Mouse (Mus musculus): Measurements from ENCODE around the gene Emc8.

Emc8 gene

GRCm38 (mm10) chr8:120647532-120647931 lies 20.8 kb downstream of the Emc8 start, which contains the start of gene 1190005I06Rik:
1190005I06Rik (minus strand) TSS chr8:120647632.
- in situ Hi-C loops (cut with MseI, MboI), result no loop called here

GRCm38 (mm10) chr8:120644663-120645062 lies 23.7 kb downstream of the Emc8 start:
- in situ Hi-C loops (cut with MseI, MboI), result no loop called here

- in situ Hi-C loops (cut with MseI, MboI), result no loop called here
These were observed 26.2 kb downstream of the Emc8 start for GRCm38 (mm10) chr8:120642031-120642662.

GRCm38 (mm10) chr8:120641245-120641644 lies 27.1 kb downstream of the Emc8 start:
- in situ Hi-C loops (cut with MseI, MboI), result no loop called here

- in situ Hi-C loops (cut with MseI, MboI), result no loop called here
These were observed 34.0 kb downstream of the Emc8 start for GRCm38 (mm10) chr8:120634329-120634839.

GRCm38 (mm10) chr8:120633665-120634271 lies 34.6 kb downstream of the Emc8 start:
- in situ Hi-C loops (cut with MseI, MboI), result no loop called here

GRCm38 (mm10) chr8:120632969-120633664 lies 35.3 kb downstream of the Emc8 start:
- in situ Hi-C loops (cut with MseI, MboI), result no loop called here

GRCm38 (mm10) chr8:120631441-120632375 lies 36.7 kb downstream of the Emc8 start:
- in situ Hi-C loops (cut with MseI, MboI), result no loop called here

- in situ Hi-C loops (cut with MseI, MboI), result no loop called here
These were observed 37.5 kb downstream of the Emc8 start for GRCm38 (mm10) chr8:120630848-120631247.

GRCm38 (mm10) chr8:120630031-120630430 lies 38.3 kb downstream of the Emc8 start:
- in situ Hi-C loops (cut with MseI, MboI), result no loop called here

- in situ Hi-C loops (cut with MseI, MboI), result no loop called here
These were observed 41.1 kb downstream of the Emc8 start for GRCm38 (mm10) chr8:120627298-120627697.

GRCm38 (mm10) chr8:120626461-120626860 lies 41.9 kb downstream of the Emc8 start:
- in situ Hi-C loops (cut with MseI, MboI), result no loop called here

GRCm38 (mm10) chr8:120623608-120624007 lies 44.8 kb downstream of the Emc8 start:
- in situ Hi-C loops (cut with MseI, MboI), result no loop called here

GRCm38 (mm10) chr8:120622161-120622560 lies 46.2 kb downstream of the Emc8 start:
- in situ Hi-C loops (cut with MseI, MboI), result no loop called here

GRCm38 (mm10) chr8:120620441-120620840 lies 47.9 kb downstream of the Emc8 start:
- in situ Hi-C loops (cut with MseI, MboI), result no loop called here

GRCm38 (mm10) chr8:120619235-120620180 lies 48.9 kb downstream of the Emc8 start:
- in situ Hi-C loops (cut with MseI, MboI), result no loop called here

GRCm38 (mm10) chr8:120618110-120618509 lies 50.3 kb downstream of the Emc8 start:
- in situ Hi-C loops (cut with MseI, MboI), result no loop called here

- in situ Hi-C loops (cut with MseI, MboI), result no loop called here
These were observed 51.4 kb downstream of the Emc8 start for GRCm38 (mm10) chr8:120616663-120617626.

- in situ Hi-C loops (cut with MseI, MboI), result no loop called here
These were observed 53.9 kb downstream of the Emc8 start for GRCm38 (mm10) chr8:120614491-120614890.
